Comparison of ENCODE assay signal across 32 mouse cellular contexts in the genomic region with DNA sequence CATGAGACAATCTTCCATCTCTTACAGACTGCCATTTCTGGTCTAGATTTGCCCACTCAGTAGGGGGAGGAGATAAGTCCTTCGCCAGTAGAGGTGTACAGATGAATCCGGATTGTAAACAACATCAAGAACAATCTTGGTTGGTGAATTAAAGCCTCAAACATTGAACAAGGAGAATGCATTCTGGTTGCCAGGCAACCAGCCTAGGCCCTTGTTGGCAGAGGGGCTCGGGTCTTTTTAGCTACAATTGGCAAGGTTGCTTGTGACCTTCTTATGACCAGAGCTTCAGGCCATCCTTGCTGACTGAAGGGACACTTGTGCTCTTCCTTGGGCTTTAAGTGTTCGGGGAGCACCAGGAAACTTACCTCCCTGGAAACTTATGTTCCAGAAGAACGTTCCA. TPM values are rescaled to one million over a fixed set of nuclear protein-coding genes. Genes with fewer than 3 reads are reported as not detected.
DNase-seq lines count a peak whose midpoint lies in the region; ATAC-seq and TF ChIP-seq lines count a peak whose summit lies in the region.
"Had no signal": no experiment of that assay in that cellular context is flagged by ENCODE, and none has a peak within 500 bp of the region (broad histone marks: within the 10 kb centered on the region; RNA-seq: fewer than 3 reads in every experiment).

No protein-coding gene starts in this region.

- H3K9ac ChIP-seq in hindbrain, embryonic 15.5 days, result no peak overlapping the region
- no peak overlapping the region for H3K9ac ChIP-seq in hindbrain, embryonic 13.5 days
- H3K9ac ChIP-seq in midbrain, embryonic 14.5 days (replicated peaks; ENCODE audit: low read length), result no peak overlapping the region
- H3K9ac ChIP-seq: heart, embryonic 12.5 days; kidney, embryonic 15.5 days; limb, embryonic 15.5 days; liver, embryonic 13.5 days; neural tube, embryonic 15.5 days had no signal

- no peaks in the 10 kb centered on the region for H3K9me3 ChIP-seq in hindbrain, embryonic 15.5 days
- no peaks in the 10 kb centered on the region for H3K9me3 ChIP-seq in hindbrain, embryonic 13.5 days
- no peaks in the 10 kb centered on the region for H3K9me3 ChIP-seq in midbrain, embryonic 14.5 days (ENCODE audit: control insufficient read depth, low read length)
- H3K9me3 ChIP-seq in midbrain, embryonic 10.5 days (replicated peaks), result no peaks in the 10 kb centered on the region
- H3K9me3 ChIP-seq: heart, embryonic 12.5 days; kidney, embryonic 15.5 days; limb, embryonic 10.5 days; limb, embryonic 15.5 days; liver, embryonic 13.5 days; neural tube, embryonic 15.5 days had no signal

- 38% methylated on average over 5 of the region's 5 CpGs for WGBS in hindbrain, embryonic 15.5 days
- WGBS in hindbrain, embryonic 13.5 days, result 49% methylated on average over 5 of the region's 5 CpGs
- 39% methylated on average over 5 of the region's 5 CpGs for WGBS in midbrain, embryonic 14.5 days
- WGBS in midbrain, embryonic 10.5 days, result 64% methylated on average over 5 of the region's 5 CpGs

- no peak for TF ChIP-seq POLR2A in brain, embryonic 14.5 days (IDR thresholded peaks at IDR 0.05; ENCODE audit: borderline replicate concordance, extremely low read depth, insufficient read depth, insufficient read length, poor library complexity, severe bottlenecking)

- H3K27me3 ChIP-seq in hindbrain, embryonic 15.5 days, result no peaks in the 10 kb centered on the region
- peaks cover 9% of the 10 kb centered on the region; the same call in 1 of the 2 replicates for H3K27me3 ChIP-seq in hindbrain, embryonic 13.5 days
- H3K27me3 ChIP-seq in midbrain, embryonic 14.5 days (ENCODE audit: control insufficient read depth, insufficient read depth, low read length), result no peaks in the 10 kb centered on the region
- peaks cover 13% of the 10 kb centered on the region for H3K27me3 ChIP-seq in midbrain, embryonic 10.5 days (ENCODE audit: low read depth, poor library complexity, severe bottlenecking)
- H3K27me3 ChIP-seq: CH12.LX; heart, embryonic 12.5 days; kidney, embryonic 15.5 days; limb, embryonic 15.5 days; liver, embryonic 13.5 days; neural tube, embryonic 15.5 days had no signal

- H3K27ac ChIP-seq in hindbrain, embryonic 15.5 days (replicated peaks), result 0 out of 2 replicates have a peak overlapping the region, but pooled peaks have one; percentile 6
- no peak overlapping the region for H3K27ac ChIP-seq in hindbrain, embryonic 13.5 days
- H3K27ac ChIP-seq in midbrain, embryonic 14.5 days (replicated peaks; ENCODE audit: low read depth, low read length), result no peak overlapping the region
- H3K27ac ChIP-seq in midbrain, embryonic 10.5 days (replicated peaks), result no peak overlapping the region
- H3K27ac ChIP-seq: heart, adult 2 months; kidney, embryonic 15.5 days; limb, embryonic 10.5 days; limb, embryonic 15.5 days; liver, embryonic 13.5 days; neural tube, embryonic 15.5 days had no signal

- peaks cover 17% of the 10 kb centered on the region for H3K4me1 ChIP-seq in hindbrain, embryonic 15.5 days (replicated peaks)
- H3K4me1 ChIP-seq in hindbrain, embryonic 13.5 days (replicated peaks), result peaks cover 15% of the 10 kb centered on the region
- peaks cover 16% of the 10 kb centered on the region for H3K4me1 ChIP-seq in midbrain, embryonic 14.5 days (ENCODE audit: control insufficient read depth, insufficient read depth, low read length)
- H3K4me1 ChIP-seq in midbrain, embryonic 10.5 days, result peaks cover 41% of the 10 kb centered on the region
- H3K4me1 ChIP-seq: kidney, embryonic 15.5 days; limb, embryonic 15.5 days; liver, embryonic 13.5 days had no signal

- no peak overlapping the region for H3K4me3 ChIP-seq in hindbrain, embryonic 15.5 days
- no peak overlapping the region for H3K4me3 ChIP-seq in hindbrain, embryonic 13.5 days
- H3K4me3 ChIP-seq in midbrain, embryonic 14.5 days (replicated peaks; ENCODE audit: low read depth, low read length), result no peak overlapping the region
- no peak overlapping the region for H3K4me3 ChIP-seq in midbrain, embryonic 10.5 days
- H3K4me3 ChIP-seq: erythroblast, embryonic 14.5 days; heart, adult 2 months; heart, embryonic 12.5 days; kidney, embryonic 15.5 days; limb, embryonic 10.5 days; limb, embryonic 15.5 days; liver, embryonic 13.5 days; megakaryocyte, embryonic 14.5 days; neural tube, embryonic 15.5 days had no signal

- H3K36me3 ChIP-seq in hindbrain, embryonic 15.5 days, result no peaks in the 10 kb centered on the region
- no peaks in the 10 kb centered on the region for H3K36me3 ChIP-seq in hindbrain, embryonic 13.5 days
- no peaks in the 10 kb centered on the region for H3K36me3 ChIP-seq in midbrain, embryonic 14.5 days (ENCODE audit: control insufficient read depth, insufficient read depth, low read length)
- no peaks in the 10 kb centered on the region for H3K36me3 ChIP-seq in midbrain, embryonic 10.5 days
- H3K36me3 ChIP-seq: heart, embryonic 12.5 days; kidney, embryonic 15.5 days; limb, embryonic 10.5 days; limb, embryonic 15.5 days; liver, embryonic 13.5 days; neural tube, embryonic 15.5 days had no signal

- DNase-seq in embryo, embryonic 10 days (ENCODE audit: low spot score), result peak; percentile 27
- no peak for DNase-seq in embryo, embryonic 9.5 days (ENCODE audit: extremely low spot score)
- peak; percentile 55 for DNase-seq in midbrain, embryonic 14.5 days
- no peak for DNase-seq in midbrain, embryonic 10.5 days (ENCODE audit: low spot score)
- DNase-seq in brain, embryonic 14.5 days (ENCODE audit: low read depth), result peak; percentile 66
- DNase-seq in thymus, postnatal 0 days (ENCODE audit: low spot score), result no peak
- DNase-seq: adrenal gland, adult 8-10 months; cerebellum, adult 8-10 months; cerebellum, postnatal 25 days; heart, adult 2 months; heart, postnatal 4 days; kidney, adult 18-20 months; kidney, postnatal 25 days; liver, embryonic 13.5 days; lung, adult 18-20 months; lung, postnatal 4 days; right cerebral cortex, adult 18-20 months; spleen, adult 18-20 months; thymus, postnatal 25 days had no signal

- H3K4me2 ChIP-seq in hindbrain, embryonic 15.5 days, result no peak overlapping the region
- H3K4me2 ChIP-seq in hindbrain, embryonic 13.5 days, result no peak overlapping the region
- H3K4me2 ChIP-seq in midbrain, embryonic 14.5 days (ENCODE audit: low read length), result no peak overlapping the region
- H3K4me2 ChIP-seq: heart, embryonic 12.5 days; kidney, embryonic 15.5 days; limb, embryonic 15.5 days; liver, embryonic 13.5 days; neural tube, embryonic 15.5 days had no signal

- no peak for TF ChIP-seq CTCF in brain, embryonic 14.5 days (IDR thresholded peaks at IDR 0.05; ENCODE audit: borderline replicate concordance, extremely low read depth, insufficient read depth, insufficient read length)

- 0 out of 2 replicates have a peak, but pooled peaks have one; percentile 3 for ATAC-seq in hindbrain, embryonic 15.5 days (ENCODE audit: low FRiP score, low read depth)
- ATAC-seq in hindbrain, embryonic 13.5 days (ENCODE audit: low FRiP score), result no peak
- ATAC-seq in midbrain, embryonic 14.5 days (ENCODE audit: low FRiP score, low TSS enrichment), result no peak
- ATAC-seq: forebrain, embryonic 16.5 days; lung, postnatal 0 days had no signal

RNA-seq across cellular contexts. Expression of gene Tmem150c, which starts 16.5 kb away (rescaled TPM):
- polyA plus RNA-seq in hindbrain, embryonic 15.5 days (2015; fragmentation: Nextera tagmentation; extraction: Ambion mirVana), result 31.2 and 36.4 TPM in 2 replicates
- polyA plus RNA-seq in hindbrain, embryonic 13.5 days (2015; fragmentation: Nextera tagmentation; extraction: Ambion mirVana), result 19.4 and 19.6 TPM in 2 replicates
- 20.0 and 23.6 TPM in 2 replicates for polyA plus RNA-seq in midbrain, embryonic 14.5 days (2014; fragmentation: Nextera tagmentation; extraction: Ambion mirVana)
- polyA plus RNA-seq in midbrain, embryonic 10.5 days (2016; fragmentation: Nextera tagmentation; extraction: Ambion mirVana), result 3.6 and 3.8 TPM in 2 replicates
- polyA plus RNA-seq in brain, embryonic 14.5 days (2012; rRNA removed), result 14.3 and 23.2 TPM in 2 replicates
- polyA plus RNA-seq in thymus, postnatal 0 days (2015; fragmentation: Nextera tagmentation; extraction: Ambion mirVana), result 8.7 and 9.8 TPM in 2 replicates
- polyA plus RNA-seq: C2C12; erythroblast, embryonic 14.5 days had no signal

Comparison
In these comparisons a context has a peak if more than half of its experiments do, and no peak if none do; other contexts are left out.
1. DNase-seq: peak in embryo, embryonic 10 days (single experiment), midbrain, embryonic 14.5 days (single experiment) and brain, embryonic 14.5 days (single experiment); none in embryo, embryonic 9.5 days (single experiment), midbrain, embryonic 10.5 days (single experiment) and thymus, postnatal 0 days (single experiment).